Mouse (Mus musculus): ENCODE measurements around the gene Krt2. TPM values are rescaled to one million over a fixed set of nuclear protein-coding genes. Genes with fewer than 3 reads are reported as not detected.

Gene Krt2
- polyA plus RNA-seq, 1 experiment from 2014 or later, result not detected

- no peak for ATAC-seq
- H3K27ac ChIP-seq (ENCODE audit: low read length), result no peak overlapping the region
- no peaks in the 10 kb centered on the region for H3K9me3 ChIP-seq (ENCODE audit: control insufficient read depth, low read length)
These were observed 27.1 kb downstream of the Krt2 start for GRCm38 (mm10) chr15:101790867-101791266.

GRCm38 (mm10) chr15:101786360-101786759 is 31.6 kb downstream of the Krt2 start, which contains the start of gene Krt72:
Krt72 (minus strand) TSS chr15:101786460.
- H3K9ac ChIP-seq (ENCODE audit: low read depth, low read length), result no peak within 1 kb of the TSS
- H3K9me3 ChIP-seq (ENCODE audit: control insufficient read depth, low read length), result no peaks in the 10 kb centered on the region
- H3K4me1 ChIP-seq (ENCODE audit: control insufficient read depth, insufficient read depth, low read length), result no peaks in the 10 kb centered on the region
- H3K4me3 ChIP-seq (ENCODE audit: low read length), result no peak within 1 kb of the TSS
- ATAC-seq, result no peak
- no peak within 1 kb of the TSS for H3K27ac ChIP-seq (ENCODE audit: low read length)
- H3K27me3 ChIP-seq (replicated peaks; ENCODE audit: control insufficient read depth, insufficient read depth, low read length), result no peaks in the 10 kb centered on the region
- no peaks in the 10 kb centered on the region for H3K36me3 ChIP-seq (ENCODE audit: control insufficient read depth, insufficient read depth, low read length)
- no peak within 1 kb of the TSS for H3K4me2 ChIP-seq (ENCODE audit: low read depth, low read length)
- 91% methylated on average over 18 of the region's 18 CpGs for WGBS

More at GRCm38 (mm10) chr15:101790867-101791266, 27.1 kb downstream of the Krt2 start:
- Histone ChIP-seq H3K4me1 (ENCODE audit: control insufficient read depth, insufficient read depth, low read length) (no peaks in the 10 kb centered on the region), H3K36me3 (ENCODE audit: control insufficient read depth, insufficient read depth, low read length) (no peaks in the 10 kb centered on the region), H3K27me3 (replicated peaks; ENCODE audit: control insufficient read depth, insufficient read depth, low read length) (no peaks in the 10 kb centered on the region), H3K9ac (ENCODE audit: low read depth, low read length) (no peak overlapping the region), H3K4me3 (ENCODE audit: low read length) (no peak overlapping the region), H3K4me2 (ENCODE audit: low read depth, low read length) (no peak overlapping the region)
- 19% methylated on average over 3 of the region's 3 CpGs for WGBS

- no peaks in the 10 kb centered on the region for H3K9me3 ChIP-seq (ENCODE audit: control insufficient read depth, low read length)
- H3K27ac ChIP-seq (ENCODE audit: low read length), result no peak overlapping the region
- H3K9ac ChIP-seq (ENCODE audit: low read depth, low read length), result no peak overlapping the region
- ATAC-seq, result peak; percentile 23; the same call in 1 of the 2 replicates
- no peak overlapping the region for H3K4me3 ChIP-seq (ENCODE audit: low read length)
- WGBS, result 74% methylated on average over 10 of the region's 10 CpGs
- no peaks in the 10 kb centered on the region for H3K36me3 ChIP-seq (ENCODE audit: control insufficient read depth, insufficient read depth, low read length)
- H3K4me2 ChIP-seq (ENCODE audit: low read depth, low read length), result no peak overlapping the region
- no peaks in the 10 kb centered on the region for H3K4me1 ChIP-seq (ENCODE audit: control insufficient read depth, insufficient read depth, low read length)
- no peaks in the 10 kb centered on the region; the same call in 1 of the 2 replicates for H3K27me3 ChIP-seq (replicated peaks; ENCODE audit: control insufficient read depth, insufficient read depth, low read length)
These were observed 44.5 kb downstream of the Krt2 start for GRCm38 (mm10) chr15:101773420-101773819.

GRCm38 (mm10) chr15:101772711-101773081 is 45.3 kb downstream of the Krt2 start:
- H3K4me2 ChIP-seq (ENCODE audit: low read depth, low read length), result no peak overlapping the region
- H3K4me3 ChIP-seq (ENCODE audit: low read length), result no peak overlapping the region
- H3K4me1 ChIP-seq (ENCODE audit: control insufficient read depth, insufficient read depth, low read length), result no peaks in the 10 kb centered on the region
- no peak overlapping the region for H3K9ac ChIP-seq (ENCODE audit: low read depth, low read length)
- no peaks in the 10 kb centered on the region; the same call in 1 of the 2 replicates for H3K27me3 ChIP-seq (replicated peaks; ENCODE audit: control insufficient read depth, insufficient read depth, low read length)
- peak; percentile 70 for ATAC-seq
- 5% methylated on average over 5 of the region's 5 CpGs for WGBS
- H3K9me3 ChIP-seq (ENCODE audit: control insufficient read depth, low read length), result no peaks in the 10 kb centered on the region
- H3K36me3 ChIP-seq (ENCODE audit: control insufficient read depth, insufficient read depth, low read length), result no peaks in the 10 kb centered on the region
- no peak overlapping the region for H3K27ac ChIP-seq (ENCODE audit: low read length)

GRCm38 (mm10) chr15:101772080-101772710 is 45.8 kb downstream of the Krt2 start:
- Histone ChIP-seq H3K36me3 (ENCODE audit: control insufficient read depth, insufficient read depth, low read length) (no peaks in the 10 kb centered on the region), H3K9me3 (ENCODE audit: control insufficient read depth, low read length) (no peaks in the 10 kb centered on the region), H3K4me3 (ENCODE audit: low read length) (no peak overlapping the region), H3K27me3 (replicated peaks; ENCODE audit: control insufficient read depth, insufficient read depth, low read length) (no peaks in the 10 kb centered on the region; the same call in 1 of the 2 replicates), H3K4me2 (ENCODE audit: low read depth, low read length) (no peak overlapping the region), H3K9ac (ENCODE audit: low read depth, low read length) (no peak overlapping the region), H3K4me1 (ENCODE audit: control insufficient read depth, insufficient read depth, low read length) (no peaks in the 10 kb centered on the region), H3K27ac (ENCODE audit: low read length) (no peak overlapping the region)
- 69% methylated on average over 5 of the region's 5 CpGs for WGBS
- no peak for ATAC-seq

- 30% methylated on average over 8 of the region's 8 CpGs for WGBS
These were observed 47.7 kb downstream of the Krt2 start for GRCm38 (mm10) chr15:101770226-101770625.

More at GRCm38 (mm10) chr15:101770226-101770625, 47.7 kb downstream of the Krt2 start:
- Histone ChIP-seq H3K27ac (ENCODE audit: low read length) (no peak overlapping the region), H3K4me1 (ENCODE audit: control insufficient read depth, insufficient read depth, low read length) (no peaks in the 10 kb centered on the region), H3K36me3 (ENCODE audit: control insufficient read depth, insufficient read depth, low read length) (no peaks in the 10 kb centered on the region), H3K27me3 (replicated peaks; ENCODE audit: control insufficient read depth, insufficient read depth, low read length) (no peaks in the 10 kb centered on the region; the same call in 1 of the 2 replicates), H3K4me3 (ENCODE audit: low read length) (no peak overlapping the region), H3K4me2 (ENCODE audit: low read depth, low read length) (no peak overlapping the region), H3K9me3 (ENCODE audit: control insufficient read depth, low read length) (no peaks in the 10 kb centered on the region), H3K9ac (ENCODE audit: low read depth, low read length) (no peak overlapping the region)
- no peak for ATAC-seq

Other genes starting within 250 kb of the Krt2 start
- gene Krt75, start 244.3 kb downstream of the Krt2 start, polyA plus RNA-seq (2015; fragmentation: Nextera tagmentation; extraction: Ambion mirVana), result not detected in 2 replicates
- 0.11 TPM in 1 of 2 replicates, not detected in the other for gene Gm5414, start 190.0 kb downstream of the Krt2 start, polyA plus RNA-seq (2015; fragmentation: Nextera tagmentation; extraction: Ambion mirVana)
- not detected in 2 replicates for gene Gm5478, start 170.8 kb downstream of the Krt2 start, polyA plus RNA-seq (2015; fragmentation: Nextera tagmentation; extraction: Ambion mirVana)
- not detected in 2 replicates for gene Krt6b, start 137.9 kb downstream of the Krt2 start, polyA plus RNA-seq (2015; fragmentation: Nextera tagmentation; extraction: Ambion mirVana)
- 0.07 and 0.39 TPM in 2 replicates for gene Krt6a, start 123.9 kb downstream of the Krt2 start, polyA plus RNA-seq (2015; fragmentation: Nextera tagmentation; extraction: Ambion mirVana)
- gene Krt5, start 105.3 kb downstream of the Krt2 start, polyA plus RNA-seq (2015; fragmentation: Nextera tagmentation; extraction: Ambion mirVana), result 0.13 and 0.34 TPM in 2 replicates
- gene Krt71, start 75.1 kb downstream of the Krt2 start, polyA plus RNA-seq (2015; fragmentation: Nextera tagmentation; extraction: Ambion mirVana), result not detected in 2 replicates
- gene Krt72, start 31.7 kb downstream of the Krt2 start, polyA plus RNA-seq (2015; fragmentation: Nextera tagmentation; extraction: Ambion mirVana), result not detected in 2 replicates
- not detected in 2 replicates for gene Krt73, start 15.8 kb downstream of the Krt2 start, polyA plus RNA-seq (2015; fragmentation: Nextera tagmentation; extraction: Ambion mirVana)
- gene Krt1, start 32.6 kb upstream of the Krt2 start, polyA plus RNA-seq (2015; fragmentation: Nextera tagmentation; extraction: Ambion mirVana), result 0.48 and 0.49 TPM in 2 replicates
- gene Krt77, start 51.5 kb upstream of the Krt2 start, polyA plus RNA-seq (2015; fragmentation: Nextera tagmentation; extraction: Ambion mirVana), result 0.13 TPM in 1 of 2 replicates, not detected in the other
- not detected in 2 replicates for gene Krt76, start 74.8 kb upstream of the Krt2 start, polyA plus RNA-seq (2015; fragmentation: Nextera tagmentation; extraction: Ambion mirVana)
- 1.0 TPM in 1 of 2 replicates, not detected in the other for gene Krt4, start 106.6 kb upstream of the Krt2 start, polyA plus RNA-seq (2015; fragmentation: Nextera tagmentation; extraction: Ambion mirVana)
- 0.06 TPM in 1 of 2 replicates, not detected in the other for gene Krt79, start 122.2 kb upstream of the Krt2 start, polyA plus RNA-seq (2015; fragmentation: Nextera tagmentation; extraction: Ambion mirVana)
- gene Krt78, start 136.1 kb upstream of the Krt2 start, polyA plus RNA-seq (2015; fragmentation: Nextera tagmentation; extraction: Ambion mirVana), result 0.07 and 0.17 TPM in 2 replicates
- gene Krt8, start 186.3 kb upstream of the Krt2 start, polyA plus RNA-seq (2015; fragmentation: Nextera tagmentation; extraction: Ambion mirVana), result 1,017 and 1,065 TPM in 2 replicates
- gene Krt18, start 210.0 kb upstream of the Krt2 start, polyA plus RNA-seq (2015; fragmentation: Nextera tagmentation; extraction: Ambion mirVana), result 353 and 370 TPM in 2 replicates